Mouse (Mus musculus): ENCODE results near the gene Slit3. TPM values are rescaled to one million over a fixed set of nuclear protein-coding genes. Genes with fewer than 3 reads are reported as not detected.

Gene Slit3
- total and polyA plus RNA-seq, 3 experiments = 0.55 to 4.8 (median 2.8) TPM

DNA sequence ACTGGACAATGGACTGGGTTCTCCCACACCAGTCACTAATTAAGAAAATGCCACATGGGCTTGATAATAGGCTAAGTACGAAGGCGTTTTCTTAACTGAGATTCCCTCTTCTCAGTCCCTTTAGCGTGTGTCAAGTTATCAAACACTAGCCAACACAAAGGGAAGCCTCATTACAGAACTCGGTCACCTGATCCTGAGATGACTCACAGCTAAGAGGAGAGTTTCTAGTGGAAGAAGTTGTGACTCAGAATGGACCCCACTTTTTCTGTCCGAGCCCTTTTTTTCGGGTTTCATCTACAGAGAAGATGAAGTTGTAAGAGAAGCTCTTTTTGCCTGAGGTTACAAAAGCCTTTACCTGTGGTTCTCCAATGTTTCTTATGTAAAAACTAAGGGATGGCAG lies 38.0 kb upstream of the Slit3 start:
- H3K79me2 ChIP-seq (replicated peaks; ENCODE audit: control insufficient read depth, extremely low read depth, insufficient read depth, poor library complexity, severe bottlenecking) = no peaks in the 10 kb centered on the region
- in situ Hi-C loops (cut with MboI; ENCODE audit: low pct_ligation_motif_present, low pct_unique_long_range_greater_than_20kb, low sequenced_read_pairs) = loop anchor here (25.0 kb wide), 1 partner anchor 196 kb away; no protein-coding TSS in a partner anchor
- H3K4me3 ChIP-seq (replicated peaks in 1 of 3; ENCODE audit: low read depth in 2 of 3, low read length in 2 of 3, poor library complexity in 1 of 3) = no peak overlapping the region
- TF ChIP-seq RAD21 (IDR thresholded peaks at IDR 0.05; ENCODE audit: low read depth, low read length) (no peak; the same call in 1 of the 2 replicates), ETS1 (conservative IDR thresholded peaks at IDR 0.05; ENCODE audit: low read depth, low read length) (peak; percentile 96), KAT2A (IDR thresholded peaks at IDR 0.05; ENCODE audit: insufficient replicate concordance, low read length) (no peak), SIN3A (IDR thresholded peaks at IDR 0.05; ENCODE audit: low read length) (peak; percentile 79), BHLHE40 (IDR thresholded peaks at IDR 0.05; ENCODE audit: low read depth, low read length) (peak; percentile 99), USF2 (conservative IDR thresholded peaks at IDR 0.05; ENCODE audit: low read depth, low read length) (no peak; the same call in 1 of the 2 replicates), TBP (conservative IDR thresholded peaks at IDR 0.05; ENCODE audit: low read depth, low read length) (no peak), ZNF384 (IDR thresholded peaks at IDR 0.05; ENCODE audit: low read depth, low read length) (peak; percentile 92), MAFK (IDR thresholded peaks at IDR 0.05; ENCODE audit: insufficient replicate concordance, low read length) (peak; percentile 86), NRF1 (IDR thresholded peaks at IDR 0.05; ENCODE audit: low read depth, low read length) (no peak), CTCF (conservative IDR thresholded peaks at IDR 0.05 in 1 of 2, IDR thresholded peaks at IDR 0.05 in 1 of 2; ENCODE audit: low read depth in 2 of 2, low read length in 2 of 2) (no peak), CHD1 (IDR thresholded peaks at IDR 0.05; ENCODE audit: low read depth, low read length) (no peak), TCF12 (IDR thresholded peaks at IDR 0.05; ENCODE audit: low read depth, low read length) (peak; percentile 81), MXI1 (IDR thresholded peaks at IDR 0.05; ENCODE audit: low read depth, low read length) (no peak), JUND (conservative IDR thresholded peaks at IDR 0.05; ENCODE audit: low read depth, low read length) (peak; percentile 100), USF1 (IDR thresholded peaks at IDR 0.05; ENCODE audit: low read depth, low read length) (peak; percentile 60), POLR2A (IDR thresholded peaks at IDR 0.05; ENCODE audit: low read depth, low read length) (no peak), ZKSCAN1 (IDR thresholded peaks at IDR 0.05; ENCODE audit: borderline replicate concordance, low read depth, low read length) (no peak), MYC (IDR thresholded peaks at IDR 0.05; ENCODE audit: low read depth, low read length) (0 out of 2 replicates have a peak, but pooled peaks have one; percentile 50), GABPA (IDR thresholded peaks at IDR 0.05; ENCODE audit: insufficient replicate concordance, low read depth, low read length) (no peak), ELF1 (IDR thresholded peaks at IDR 0.05; ENCODE audit: low read depth, low read length) (no peak), RCOR1 (conservative IDR thresholded peaks at IDR 0.05; ENCODE audit: low read depth, low read length) (peak; percentile 99), JUN (IDR thresholded peaks at IDR 0.05; ENCODE audit: insufficient read depth, low read depth, low read length) (peak; percentile 99), MAZ (IDR thresholded peaks at IDR 0.05; ENCODE audit: low read depth, low read length) (no peak), PAX5 (IDR thresholded peaks at IDR 0.05; ENCODE audit: low read length) (no peak), IRF4 (IDR thresholded peaks at IDR 0.05; ENCODE audit: low read depth, low read length) (peak; percentile 99), ZMIZ1 (IDR thresholded peaks at IDR 0.05; ENCODE audit: low read depth, low read length) (no peak), E2F4 (IDR thresholded peaks at IDR 0.05; ENCODE audit: insufficient replicate concordance, low read depth, low read length) (no peak), HCFC1 (IDR thresholded peaks at IDR 0.05; ENCODE audit: low read depth, low read length) (no peak), NELFE (IDR thresholded peaks at IDR 0.05; ENCODE audit: low read depth, low read length) (no peak), EP300 (IDR thresholded peaks at IDR 0.05; ENCODE audit: low read length) (peak; percentile 99), POLR2AphosphoS2 (IDR thresholded peaks at IDR 0.05; ENCODE audit: low read depth, low read length) (no peak), MEF2A (IDR thresholded peaks at IDR 0.05; ENCODE audit: borderline replicate concordance, low read depth, low read length) (peak; percentile 87), UBTF (IDR thresholded peaks at IDR 0.05; ENCODE audit: low read depth, low read length) (no peak), ZC3H11A (IDR thresholded peaks at IDR 0.05; ENCODE audit: low read depth, low read length) (no peak), CHD2 (IDR thresholded peaks at IDR 0.05; ENCODE audit: low read length) (peak; percentile 88), SMC3 (IDR thresholded peaks at IDR 0.05; ENCODE audit: low read depth, low read length) (no peak; the same call in 1 of the 2 replicates), MAX (IDR thresholded peaks at IDR 0.05; ENCODE audit: low read length) (peak; percentile 64; the same call in 1 of the 2 replicates)
- H3K9me3 ChIP-seq (replicated peaks; ENCODE audit: low read length) = no peaks in the 10 kb centered on the region
- no peaks in the 10 kb centered on the region for H3K36me3 ChIP-seq (replicated peaks in 1 of 2; ENCODE audit: control insufficient read depth in 1 of 2, insufficient read depth in 1 of 2, low read length in 1 of 2)
- peak overlapping the region; percentile 45 for H3K4me2 ChIP-seq (ENCODE audit: insufficient read depth, low read depth, poor library complexity, severe bottlenecking)
- no peak overlapping the region for H3K27ac ChIP-seq (ENCODE audit: insufficient read depth, low read depth)
- dilution Hi-C loops (cut with MboI; ENCODE audit: extremely low pct_ligation_motif_present, extremely low pct_unique_long_range_greater_than_20kb, low sequenced_read_pairs) = no loop called here
- peaks cover 21 to 83% of the 10 kb centered on the region in 2 experiments for H3K4me1 ChIP-seq (ENCODE audit: control insufficient read depth in 1 of 2, insufficient read depth in 2 of 2)
- DNase-seq (ENCODE audit: extremely low read depth) = peak; percentile 83
- H3K9ac ChIP-seq (ENCODE audit: insufficient read depth, low read depth) = no peak overlapping the region
- peaks cover 3% of the 10 kb centered on the region for H3K27me3 ChIP-seq (replicated peaks)
